Mouse (Mus musculus) heart, postnatal 0 days (tissue): ENCODE data around the gene Grwd1.

Source experiments
- CTCF ChIP-seq: IDR thresholded peaks from 2 replicates; pipeline ENCODE4 v1.5.1; 2016; ENCODE audit warnings: antibody characterized with exemption, control low read depth, low read depth
- EP300 ChIP-seq: IDR thresholded peaks from 2 replicates; pipeline ENCODE4 v1.6.1; 2016; ENCODE audit warnings: antibody characterized with exemption, low read depth

DNA sequence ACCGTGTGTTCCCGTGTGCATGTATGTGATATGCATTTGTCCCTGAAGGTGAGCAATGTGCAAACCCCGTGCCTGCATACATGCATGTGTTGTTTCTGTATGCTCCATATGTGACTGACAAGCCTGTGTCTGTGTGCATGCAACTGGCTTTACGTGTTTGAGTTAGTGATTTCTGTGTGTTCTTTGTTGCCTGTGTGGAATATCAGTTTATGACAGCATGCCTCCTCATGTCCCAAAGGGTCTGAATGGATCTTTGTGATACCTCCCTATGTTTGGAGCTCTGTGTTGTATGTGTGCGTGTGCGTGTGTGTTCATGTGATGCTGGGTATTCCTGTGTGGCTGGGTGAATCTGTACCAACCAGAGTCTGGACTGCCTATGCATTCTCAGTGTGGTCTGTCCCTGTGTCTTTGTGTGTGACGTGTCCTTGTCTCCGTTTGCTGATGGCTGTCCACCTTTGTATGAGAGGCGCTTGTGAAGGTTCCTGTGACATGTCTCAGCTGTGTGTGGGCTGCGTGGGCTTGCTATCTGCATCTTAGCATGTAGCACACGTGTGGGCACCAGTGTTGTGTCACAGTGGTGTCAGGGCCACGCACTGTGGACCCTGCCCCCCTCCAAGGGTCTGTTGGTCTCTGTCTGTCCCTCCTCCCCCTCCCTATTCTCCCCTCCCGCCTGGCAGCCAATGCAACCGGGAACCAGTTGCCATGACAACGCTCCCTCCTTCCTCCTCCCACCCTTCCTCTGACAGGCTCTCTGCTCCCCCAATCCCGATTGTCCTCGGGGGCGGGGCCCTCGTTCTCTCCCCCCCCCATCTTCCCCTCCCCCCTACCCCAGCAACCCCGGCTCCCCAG, 46.0 kb downstream of the Grwd1 start, which contains the start of gene Sult2b1:
- TF ChIP-seq CTCF (no peak), EP300 (no peak)
